Mouse (Mus musculus): ENCODE results near the gene Asnsd1. TPM values are rescaled to one million over a fixed set of nuclear protein-coding genes. Genes with fewer than 3 reads are reported as not detected.

Gene Asnsd1
- 44.3 and 49.1 TPM in 2 replicates for polyA plus RNA-seq (2015; fragmentation: Nextera tagmentation; extraction: Ambion mirVana)

GRCm38 (mm10) chr1:53352327-53353261 is at the start of gene Asnsd1, which contains the start of the genes Asdurf and Gm28551:
TSS of gene Asnsd1 (minus strand) at chr1:53352752.
TSS of gene Asdurf (minus strand) at chr1:53352619.
TSS of gene Gm28551 (minus strand) at chr1:53352667.

GRCm38 (mm10) chr1:53312989-53313967 is 39.3 kb downstream of the Asnsd1 start, which contains the start of gene Osgepl1:
TSS of gene Osgepl1 (plus strand) at chr1:53313624.

DNA sequence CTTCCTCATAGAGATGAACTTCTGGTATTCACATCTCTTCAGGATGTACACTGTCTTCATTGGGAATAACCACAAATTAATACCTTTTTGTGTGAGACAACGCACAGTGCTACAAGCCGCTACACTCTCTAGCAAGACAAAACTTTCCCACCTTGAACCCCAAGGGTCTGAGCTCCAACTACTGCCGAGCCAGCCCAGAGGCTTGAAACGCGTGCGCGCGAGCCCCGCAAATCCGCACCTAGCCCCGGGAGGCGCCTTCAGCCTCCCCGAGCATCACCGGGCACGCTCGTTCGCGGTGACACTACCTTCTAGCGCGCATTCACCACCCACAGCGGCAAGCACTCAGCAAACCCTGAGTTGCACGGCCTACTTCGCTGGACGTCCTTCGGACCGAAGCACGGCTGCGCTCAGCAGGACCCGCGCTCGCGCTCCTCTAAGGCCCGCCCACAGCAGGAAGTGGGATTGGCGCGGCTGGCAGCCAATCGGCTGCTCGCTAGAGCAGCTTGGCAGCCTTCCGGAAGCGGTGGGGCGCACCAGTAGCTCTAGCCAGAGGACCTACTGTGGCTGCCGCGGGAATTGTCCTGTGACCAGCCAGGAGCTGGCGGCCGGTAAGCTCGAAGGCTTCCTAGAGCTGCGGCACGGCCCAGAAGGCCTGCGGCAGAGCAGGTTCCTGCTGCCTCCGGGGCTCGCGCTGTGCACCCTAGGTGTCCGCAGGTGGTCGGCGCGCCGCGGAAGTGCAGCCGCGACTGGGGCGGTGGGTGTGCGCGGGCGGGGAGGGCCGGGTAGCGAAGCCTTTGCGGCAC is 55.8 kb downstream of the Asnsd1 start, which contains the start of the genes Pms1, Ormdl1 and Gm28778:
Pms1 (minus strand) TSS at position 438 of the 803 bp plus-strand sequence.
Ormdl1 (plus strand) TSS at position 515 of the 803 bp plus-strand sequence.
Gm28778 (plus strand) TSS at position 531 of the 803 bp plus-strand sequence.

Other genes with a start within 250 kb of the Asnsd1 start
- gene 1700019A02Rik, start 165.1 kb downstream of the Asnsd1 start, polyA plus RNA-seq (2015; fragmentation: Nextera tagmentation; extraction: Ambion mirVana): 0.34 TPM in 1 of 2 replicates, not detected in the other
- 8.2 and 9.3 TPM in 2 replicates for gene Pms1, start 55.7 kb downstream of the Asnsd1 start, polyA plus RNA-seq (2015; fragmentation: Nextera tagmentation; extraction: Ambion mirVana)
- 30.4 and 32.2 TPM in 2 replicates for gene Ormdl1, start 55.7 kb downstream of the Asnsd1 start, polyA plus RNA-seq (2015; fragmentation: Nextera tagmentation; extraction: Ambion mirVana)
- gene Gm28778, start 55.6 kb downstream of the Asnsd1 start, polyA plus RNA-seq (2015; fragmentation: Nextera tagmentation; extraction: Ambion mirVana): not detected in 2 replicates
- gene Osgepl1, start 39.1 kb downstream of the Asnsd1 start, polyA plus RNA-seq (2015; fragmentation: Nextera tagmentation; extraction: Ambion mirVana): 22.7 and 23.8 TPM in 2 replicates
- 2.9 and 17.1 TPM in 2 replicates for gene Asdurf, start 133 bp downstream of the Asnsd1 start, polyA plus RNA-seq (2015; fragmentation: Nextera tagmentation; extraction: Ambion mirVana)
- 1.5 and 2.2 TPM in 2 replicates for gene Gm28551, start 85 bp downstream of the Asnsd1 start, polyA plus RNA-seq (2015; fragmentation: Nextera tagmentation; extraction: Ambion mirVana)